Mouse (Mus musculus) liver, adult 10 weeks (tissue): ENCODE results near the gene Prps1l3. TPM values are rescaled to one million over a fixed set of nuclear protein-coding genes. Genes with fewer than 3 reads are reported as not detected.

Experiments
- polyA plus RNA-seq: library from polyadenylated mRNA; stranded (reverse); fragments of 350-450 nt; fragmentation: Illumina TruSeq; extraction: RNeasy Lipid Tissue Mini Kit (QIAGEN cat#74804); gene quantifications from one replicate; pipeline ENCODE4 v1.2.3, GENCODE M21; 2014; ENCODE audit warnings: low read depth, low replicate concordance

The Prps1l3 gene
- polyA plus RNA-seq: 51.0 TPM

GRCm38 (mm10) chr12:57230192-57230706 lies at the start of gene Prps1l3, which contains the start of gene Mipol1:
Prps1l3 (plus strand) TSS chr12:57230412.
Mipol1 (plus strand) TSS chr12:57230427.

GRCm38 (mm10) chr12:57197363-57198026 lies 32.7 kb upstream of the Prps1l3 start, which contains the start of gene Slc25a21:
Slc25a21 (minus strand) TSS chr12:57197472.

Other genes with a start within 250 kb of the Prps1l3 start
- 24.8 TPM for gene Slc25a21, start 32.9 kb upstream of the Prps1l3 start, polyA plus RNA-seq
- gene Mipol1, start within 50 bp of the Prps1l3 start, polyA plus RNA-seq: 3.5 TPM